Mouse (Mus musculus): ENCODE data around the gene Map4k3. TPM values are rescaled to one million over a fixed set of nuclear protein-coding genes. Genes with fewer than 3 reads are reported as not detected.

Gene Map4k3
- polyA plus RNA-seq (2014; fragmentation: Illumina TruSeq; extraction: RNeasy Lipid Tissue Mini Kit (QIAGEN cat#74804)) = 93.8 TPM

GRCm38 (mm10) chr17:80728062-80728858 lies at the start of gene Map4k3:
Gene Map4k3, minus strand, starts transcription at chr17:80728485.

GRCm38 (mm10) chr17:80577639-80578038 lies 150.6 kb downstream of the Map4k3 start, which contains the start of gene Cdkl4:
Gene Cdkl4, minus strand, starts transcription at chr17:80577813.

Other genes with a start within 250 kb of the Map4k3 start
- gene Sos1, start 248.0 kb downstream of the Map4k3 start, polyA plus RNA-seq (2014; fragmentation: Illumina TruSeq; extraction: RNeasy Lipid Tissue Mini Kit (QIAGEN cat#74804)) = 68.0 TPM
- gene Cdkl4, start 150.7 kb downstream of the Map4k3 start, polyA plus RNA-seq (2014; fragmentation: Illumina TruSeq; extraction: RNeasy Lipid Tissue Mini Kit (QIAGEN cat#74804)) = 4.0 TPM
- 30.0 TPM for gene Tmem178, start 216.1 kb upstream of the Map4k3 start, polyA plus RNA-seq (2014; fragmentation: Illumina TruSeq; extraction: RNeasy Lipid Tissue Mini Kit (QIAGEN cat#74804))